Mouse (Mus musculus) liver, embryonic 11.5 days (tissue): ENCODE measurements at regions not wholly inside any gene's neighbourhood (a gene's known extent, or its start where the extent isn't known, plus 50 kb on each side); places are given as distances from the start of the nearest gene placed in this dataset.

ENCODE experiments used
- ATAC-seq: fragments of 200-750 bp; cut with Nextera tagmentation; replicated peaks from 2 replicates; pipeline ENCODE4 v1.8.0; 2017; ENCODE audit warnings: moderate number of reproducible peaks, mild to moderate bottlenecking, moderate TSS enrichment, moderate library complexity; ENCODE audit not compliant: low FRiP score
- DNase-seq: peaks from one replicate; pipeline ENCODE4 v3.0.0-alpha.2; 2017; ENCODE audit warnings: low spot score
- H3K27ac ChIP-seq: fragments of 300-500 bp; sonication (generic); 2 replicates; pipeline ENCODE4 v1.5.1; 2014; ENCODE audit warnings: mild to moderate bottlenecking, low read depth, low read length, control low read depth
- H3K27me3 ChIP-seq: fragments of 300-500 bp; sonication (generic); replicated peaks from 2 replicates; pipeline ENCODE4 v1.6.1; 2014; ENCODE audit warnings: low read length, mixed read lengths; ENCODE audit not compliant: control insufficient read depth, insufficient read depth
- H3K36me3 ChIP-seq: fragments of 300-500 bp; sonication (generic); 2 replicates; pipeline ENCODE4 v1.6.1; 2014; ENCODE audit warnings: mild to moderate bottlenecking, low read length, moderate library complexity, mixed read lengths; ENCODE audit not compliant: control insufficient read depth, insufficient read depth
- H3K4me1 ChIP-seq: fragments of 300-500 bp; sonication (generic); replicated peaks from 2 replicates; pipeline ENCODE4 v1.6.1; 2014; ENCODE audit warnings: low read length, mixed read lengths; ENCODE audit not compliant: control insufficient read depth, insufficient read depth
- H3K4me2 ChIP-seq: fragments of 300-500 bp; sonication (generic); 2 replicates; pipeline ENCODE4 v1.6.1; 2014; ENCODE audit warnings: mild to moderate bottlenecking, control low read depth, moderate library complexity
- H3K4me3 ChIP-seq: fragments of 300-500 bp; sonication (generic); 2 replicates; pipeline ENCODE4 v1.5.1; 2014; ENCODE audit warnings: low read depth, low read length, control low read depth
- H3K9ac ChIP-seq: fragments of 300-500 bp; sonication (generic); 2 replicates; pipeline ENCODE4 v1.6.1; 2014; ENCODE audit warnings: low read depth, low read length, control low read depth
- H3K9me3 ChIP-seq: fragments of 300-500 bp; sonication (generic); 2 replicates; pipeline ENCODE4 v1.6.1; 2016; ENCODE audit warnings: low read length, inconsistent platforms, mixed read lengths; ENCODE audit not compliant: control insufficient read depth
- WGBS: fragments of 180-500 bp; shearing (Covaris S2); extraction: QIAGEN DNeasy Blood & Tissue Kit; methylation state at CpG from one replicate; pipeline ENCODE4 v1.1.7; 2014; 5-methylcytosine and 5-hydroxymethylcytosine counted together

DNA sequence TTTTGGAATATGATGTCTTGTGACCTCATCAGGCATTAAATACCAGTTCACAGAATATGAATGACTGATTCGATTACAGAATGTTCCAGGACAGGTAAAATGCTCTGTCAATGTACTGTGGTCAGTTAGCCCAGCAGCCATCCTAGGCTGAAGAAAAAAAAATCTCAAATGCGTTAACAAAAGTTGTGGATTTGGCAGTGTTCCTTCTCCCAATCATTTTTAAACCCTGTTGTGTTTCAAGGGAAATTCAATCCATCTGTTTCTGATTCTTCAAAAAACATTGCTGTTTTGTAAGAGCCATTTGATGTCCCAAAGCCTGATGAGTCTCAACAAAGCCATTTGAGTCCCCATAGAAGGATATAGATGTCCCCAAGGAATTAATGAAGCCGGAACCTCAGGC, 280.7 kb upstream of the Paip1 start:
- Histone ChIP-seq H3K4me2 (no peak overlapping the region), H3K4me1 (no peaks in the 10 kb centered on the region), H3K27ac (no peak overlapping the region), H3K27me3 (no peaks in the 10 kb centered on the region), H3K9ac (no peak overlapping the region), H3K36me3 (no peaks in the 10 kb centered on the region), H3K9me3 (no peaks in the 10 kb centered on the region), H3K4me3 (no peak overlapping the region)
- 79% methylated on average over 3 of the region's 3 CpGs for WGBS
- DNase-seq (no peak), ATAC-seq (no peak)

DNA sequence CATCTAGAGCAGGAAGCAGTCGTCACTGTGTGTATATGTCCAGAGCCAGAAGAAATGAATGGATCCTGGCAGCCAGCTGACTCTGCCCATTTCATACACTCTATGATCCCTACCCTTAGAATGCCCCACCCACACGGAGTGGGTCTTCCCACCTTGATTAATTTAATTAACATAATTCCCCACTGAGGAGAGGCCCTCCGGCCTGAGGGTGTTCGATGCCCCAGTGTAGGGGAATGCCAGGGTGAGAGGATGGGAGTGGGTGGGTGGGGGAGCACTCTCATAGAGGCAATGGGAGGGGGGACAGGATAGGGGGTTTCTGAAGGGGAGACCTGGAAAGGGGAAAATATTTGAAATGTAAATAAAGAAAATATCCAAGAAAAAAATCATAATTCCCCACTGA, 279.3 kb upstream of the Paip1 start:
- no peaks in the 10 kb centered on the region for H3K9me3 ChIP-seq
- H3K4me2 ChIP-seq = no peak overlapping the region
- ATAC-seq = no peak
- DNase-seq = no peak
- no peak overlapping the region for H3K9ac ChIP-seq
- H3K4me3 ChIP-seq = no peak overlapping the region
- H3K27me3 ChIP-seq = no peaks in the 10 kb centered on the region
- no peaks in the 10 kb centered on the region for H3K36me3 ChIP-seq
- no peak overlapping the region for H3K27ac ChIP-seq
- 82% methylated on average over 4 of the region's 4 CpGs for WGBS
- H3K4me1 ChIP-seq = no peaks in the 10 kb centered on the region

DNA sequence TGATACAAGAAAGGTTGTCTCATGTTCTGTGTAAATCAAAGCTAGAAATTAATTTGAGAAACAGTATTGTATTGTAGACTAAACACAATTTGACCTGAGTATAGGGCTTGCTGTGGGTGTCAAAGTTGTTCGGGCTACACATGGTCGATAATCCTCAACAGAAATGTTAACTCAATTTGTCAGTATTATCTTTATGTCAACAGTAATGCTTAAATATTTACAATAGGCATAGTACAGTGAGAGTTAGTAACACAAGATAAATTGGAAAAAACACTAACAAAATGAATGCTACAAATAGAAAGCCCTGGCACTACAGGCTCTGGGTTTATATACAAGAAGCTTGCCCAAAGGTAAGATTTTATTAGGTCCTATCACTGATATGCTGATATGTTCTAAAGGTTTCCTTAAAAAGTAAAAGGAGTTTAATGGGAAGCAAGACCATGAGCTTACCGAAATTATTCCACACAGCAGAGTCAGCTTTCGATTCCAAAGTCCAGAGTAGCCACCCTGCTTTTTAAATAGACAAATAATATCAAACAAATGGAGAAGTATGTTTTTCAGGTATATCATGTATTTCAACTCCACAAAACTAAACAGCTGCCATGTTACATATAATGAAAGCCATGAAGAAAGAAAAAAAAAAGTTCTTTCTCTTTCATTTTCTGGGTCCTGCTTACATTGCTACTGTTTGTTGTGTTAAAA, 277.4 kb upstream of the Paip1 start:
- DNase-seq (no peak), ATAC-seq (no peak)
- H3K9me3 ChIP-seq = no peaks in the 10 kb centered on the region
- no peak overlapping the region for H3K9ac ChIP-seq
- no peaks in the 10 kb centered on the region for H3K4me1 ChIP-seq
- H3K4me2 ChIP-seq = no peak overlapping the region
- H3K27ac ChIP-seq = no peak overlapping the region
- H3K36me3 ChIP-seq = no peaks in the 10 kb centered on the region
- no peak overlapping the region for H3K4me3 ChIP-seq
- WGBS = 69% methylated on average over 4 of the region's 4 CpGs
- H3K27me3 ChIP-seq = no peaks in the 10 kb centered on the region

DNA sequence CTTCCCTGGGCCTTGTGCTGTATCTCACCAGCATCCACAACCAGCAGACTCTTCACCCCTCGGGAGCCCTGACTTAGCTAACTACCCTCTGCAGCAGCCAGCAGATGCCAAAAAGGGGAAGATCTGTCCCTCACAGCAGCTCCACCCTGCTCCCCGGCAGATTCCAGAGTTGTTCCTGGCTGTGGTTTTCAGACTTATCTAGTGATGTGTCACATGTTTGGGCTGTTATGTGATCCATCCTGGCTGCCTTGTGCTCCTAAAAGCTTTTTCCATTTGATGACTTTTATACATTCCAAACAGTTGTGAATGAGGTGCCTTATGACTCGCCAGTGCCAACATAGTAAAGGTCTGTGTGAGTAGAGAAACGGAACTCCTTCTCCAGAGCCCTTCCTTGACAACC, 250.6 kb upstream of the Paip1 start:
- H3K27ac ChIP-seq = no peak overlapping the region
- H3K4me2 ChIP-seq = no peak overlapping the region
- H3K36me3 ChIP-seq = no peaks in the 10 kb centered on the region
- H3K27me3 ChIP-seq = no peaks in the 10 kb centered on the region
- ATAC-seq (no peak; the same call in 1 of the 2 replicates), DNase-seq (no peak)
- H3K9me3 ChIP-seq = no peaks in the 10 kb centered on the region
- no peak overlapping the region for H3K4me3 ChIP-seq
- no peak overlapping the region for H3K9ac ChIP-seq
- no peaks in the 10 kb centered on the region for H3K4me1 ChIP-seq
- WGBS = 36% methylated on average over 4 of the region's 4 CpGs

DNA sequence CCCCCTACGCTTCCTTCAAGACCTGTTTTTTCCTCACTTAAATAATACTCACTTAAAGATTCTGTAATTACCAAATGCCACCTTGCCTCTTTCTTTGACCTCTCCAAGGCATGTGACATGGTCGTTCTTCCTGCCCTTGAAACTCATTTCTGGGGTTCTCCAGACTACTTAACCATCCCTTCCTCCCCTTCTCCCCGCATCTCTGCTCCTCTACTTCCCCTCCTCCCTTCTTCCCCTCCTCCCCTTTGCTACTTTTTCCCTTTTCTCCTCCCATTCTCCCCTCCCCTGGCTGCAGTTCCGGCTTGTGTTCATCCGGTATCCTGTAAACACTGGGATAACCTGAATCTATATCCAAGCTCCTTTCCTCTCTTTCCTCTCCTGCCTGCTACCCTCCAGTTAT, 250.2 kb upstream of the Paip1 start:
- no peak overlapping the region for H3K4me3 ChIP-seq
- H3K36me3 ChIP-seq = no peaks in the 10 kb centered on the region
- no peaks in the 10 kb centered on the region for H3K4me1 ChIP-seq
- ATAC-seq (no peak), DNase-seq (no peak)
- WGBS = 58% methylated on average over 5 of the region's 5 CpGs
- H3K9ac ChIP-seq = no peak overlapping the region
- no peak overlapping the region for H3K4me2 ChIP-seq
- H3K9me3 ChIP-seq = no peaks in the 10 kb centered on the region
- no peaks in the 10 kb centered on the region for H3K27me3 ChIP-seq
- no peak overlapping the region for H3K27ac ChIP-seq

DNA sequence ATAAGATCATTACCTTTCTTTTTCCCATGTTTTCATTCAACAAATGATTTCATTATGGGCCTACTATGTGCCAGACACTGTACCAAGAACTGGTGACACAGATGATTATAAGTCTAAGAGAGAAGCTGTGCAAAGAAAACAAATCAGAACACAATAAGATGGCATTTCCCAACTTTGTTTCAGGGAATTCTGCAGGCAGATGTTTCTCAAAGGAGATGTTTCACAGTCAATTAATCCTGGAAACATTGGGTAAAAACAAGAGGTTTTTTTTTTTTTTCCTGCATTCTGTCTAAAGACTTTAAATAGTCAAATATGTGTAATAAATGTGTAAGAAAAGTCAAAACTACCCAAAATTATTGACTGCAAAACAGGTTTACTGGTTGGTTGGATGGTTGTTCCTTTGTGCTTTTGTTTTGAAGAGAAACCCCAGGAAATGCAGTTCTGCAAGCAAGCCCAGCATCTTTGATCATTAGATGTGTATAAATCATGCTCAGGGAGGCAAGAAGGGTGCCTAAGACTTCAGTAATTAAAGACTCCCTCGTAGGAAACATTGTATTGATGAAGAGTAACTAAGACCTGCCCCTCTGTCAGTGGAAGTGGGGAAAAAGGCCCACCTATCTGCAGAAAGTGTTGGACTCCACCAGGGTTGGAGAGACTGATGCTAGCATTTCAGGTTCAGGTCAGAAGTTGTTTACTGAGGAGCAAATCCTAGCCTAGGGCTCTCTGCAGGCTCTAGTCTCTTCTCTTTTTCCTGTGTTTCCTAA, 249.1 kb upstream of the Paip1 start:
- no peak for ATAC-seq
- no peak for DNase-seq
- H3K4me3 ChIP-seq = no peak overlapping the region
- no peak overlapping the region for H3K4me2 ChIP-seq
- H3K4me1 ChIP-seq = no peaks in the 10 kb centered on the region
- H3K9me3 ChIP-seq = no peaks in the 10 kb centered on the region
- WGBS = 38% methylated on average over 1 of the region's 1 CpGs
- no peaks in the 10 kb centered on the region for H3K36me3 ChIP-seq
- no peak overlapping the region for H3K27ac ChIP-seq
- H3K9ac ChIP-seq = no peak overlapping the region
- H3K27me3 ChIP-seq = no peaks in the 10 kb centered on the region

DNA sequence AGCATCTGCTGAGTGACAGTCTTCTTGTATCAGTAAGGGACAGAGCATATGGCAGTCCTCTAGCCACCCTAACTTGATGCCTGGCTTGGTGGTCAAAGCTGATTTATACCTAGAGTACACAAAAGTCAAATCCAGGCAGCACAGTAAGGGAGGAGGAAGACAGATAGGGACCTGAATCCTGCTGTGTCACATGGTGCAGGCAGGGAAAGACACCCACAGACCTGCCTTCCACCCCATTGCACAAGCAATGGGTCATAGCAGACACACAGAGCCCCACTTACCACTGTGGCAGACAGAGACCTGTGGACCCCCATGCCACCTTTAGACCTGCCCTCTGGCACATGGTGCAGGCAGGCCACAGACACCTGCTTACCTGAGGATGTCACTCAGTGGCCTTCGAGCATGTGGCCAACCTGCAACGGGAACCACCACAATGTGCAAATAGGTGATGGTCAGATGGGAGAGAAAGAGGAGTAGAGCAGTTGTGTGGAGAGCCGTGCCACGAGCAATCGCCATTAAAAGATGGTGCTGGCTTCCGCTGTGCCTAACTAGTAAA, 244.0 kb upstream of the Paip1 start:
- H3K9me3 ChIP-seq = no peaks in the 10 kb centered on the region
- no peak overlapping the region for H3K4me2 ChIP-seq
- DNase-seq (no peak), ATAC-seq (no peak)
- no peaks in the 10 kb centered on the region for H3K36me3 ChIP-seq
- H3K4me3 ChIP-seq = no peak overlapping the region
- H3K4me1 ChIP-seq = no peaks in the 10 kb centered on the region
- H3K27ac ChIP-seq = no peak overlapping the region
- H3K27me3 ChIP-seq = no peaks in the 10 kb centered on the region
- no peak overlapping the region for H3K9ac ChIP-seq
- 90% methylated on average over 6 of the region's 6 CpGs for WGBS

DNA sequence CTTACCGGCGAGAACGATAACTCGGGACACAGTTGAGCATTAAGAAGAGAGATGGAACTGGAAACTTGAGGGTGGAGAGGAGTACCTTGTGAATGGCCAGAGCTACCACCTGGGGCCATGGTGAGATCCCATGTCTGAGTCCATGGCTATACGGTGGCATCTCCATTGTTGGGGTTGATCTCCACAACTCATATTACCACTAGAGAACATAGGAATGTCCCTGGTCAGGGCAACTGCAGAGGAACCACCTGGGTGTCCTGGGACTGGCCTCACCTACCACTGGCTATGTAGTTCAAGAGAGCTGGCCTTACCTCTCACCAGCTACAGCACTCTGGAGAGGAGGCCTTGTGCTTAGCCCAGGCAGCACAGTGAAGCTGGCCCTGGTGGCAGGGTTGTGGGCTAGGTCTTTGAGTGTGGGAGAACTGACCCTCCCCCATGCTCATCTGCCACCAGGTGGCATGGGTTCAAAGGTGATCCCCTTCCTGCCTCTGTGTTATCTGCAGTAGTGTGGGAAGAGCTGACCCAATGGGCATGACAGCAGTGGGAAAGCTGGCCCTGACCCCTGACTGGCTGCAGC, 242.7 kb upstream of the Paip1 start:
- Histone ChIP-seq H3K9me3 (no peaks in the 10 kb centered on the region), H3K4me3 (no peak overlapping the region), H3K27me3 (no peaks in the 10 kb centered on the region), H3K4me1 (no peaks in the 10 kb centered on the region), H3K27ac (no peak overlapping the region), H3K9ac (no peak overlapping the region), H3K36me3 (no peaks in the 10 kb centered on the region), H3K4me2 (no peak overlapping the region)
- WGBS = 96% methylated on average over 5 of the region's 5 CpGs
- ATAC-seq (peak; percentile 41; the same call in 1 of the 2 replicates), DNase-seq (no peak)
